Mouse (Mus musculus): ENCODE results near the gene Ndufb11. TPM values are rescaled to one million over a fixed set of nuclear protein-coding genes. Genes with fewer than 3 reads are reported as not detected.

Ndufb11 gene
- 129 and 155 TPM in 2 replicates for polyA plus RNA-seq (2012; rRNA removed; ENCODE audit: low replicate concordance)

GRCm38 (mm10) chrX:20617176-20617902 lies at the start of gene Ndufb11, which contains the start of gene Rbm10:
TSS of gene Ndufb11 (minus strand) at chrX:20617619.
TSS of gene Rbm10 (plus strand) at chrX:20617503.

GRCm38 (mm10) chrX:20658026-20658652 lies 40.7 kb upstream of the Ndufb11 start, which contains the start of gene Uba1:
TSS of gene Uba1 (plus strand) at chrX:20658326.

Other genes starting within 250 kb of the Ndufb11 start
- 0.22 and 0.98 TPM in 2 replicates for gene Jade3, start 191.9 kb downstream of the Ndufb11 start, polyA plus RNA-seq (2012; rRNA removed; ENCODE audit: low replicate concordance)
- 0.63 TPM in 1 of 2 replicates, not detected in the other for gene Rgn, start 67.8 kb downstream of the Ndufb11 start, polyA plus RNA-seq (2012; rRNA removed; ENCODE audit: low replicate concordance)
- 52.1 and 59.6 TPM in 2 replicates for gene Rbm10, start 116 bp downstream of the Ndufb11 start, polyA plus RNA-seq (2012; rRNA removed; ENCODE audit: low replicate concordance)
- 321 and 361 TPM in 2 replicates for gene Uba1, start 40.7 kb upstream of the Ndufb11 start, polyA plus RNA-seq (2012; rRNA removed; ENCODE audit: low replicate concordance)
- gene Cdk16, start 70.3 kb upstream of the Ndufb11 start, polyA plus RNA-seq (2012; rRNA removed; ENCODE audit: low replicate concordance), result 189 and 255 TPM in 2 replicates
- 9.8 and 13.5 TPM in 2 replicates for gene Usp11, start 86.3 kb upstream of the Ndufb11 start, polyA plus RNA-seq (2012; rRNA removed; ENCODE audit: low replicate concordance)
- 201 and 218 TPM in 2 replicates for gene Araf, start 180.2 kb upstream of the Ndufb11 start, polyA plus RNA-seq (2012; rRNA removed; ENCODE audit: low replicate concordance)